In genomic region chr12:19246731-19247130, GRCm38 (mm10) we compare ENCODE assay signal across 7 mouse cellular contexts.
DNase-seq lines count a peak whose midpoint lies in the region; TF ChIP-seq lines count a peak whose summit lies in the region.
"Not testable (repeated sequence)": the region's sequence is repeated elsewhere in the genome, so short reads cannot be mapped to it uniquely, and the experiment has no call there.

No protein-coding gene starts in this region.

- TF ChIP-seq CTCF in gastrocnemius, adult 2 months (IDR thresholded peaks at IDR 0.05), result peak; percentile 52

- not testable (repeated sequence) for H3K27ac ChIP-seq in gastrocnemius, adult 2 months

- intact Hi-C loops in gastrocnemius, adult 2 months (cut with DNase I); heart, postnatal 25 days (cut with DNase I): not testable (repeated sequence)

- H3K4me3 ChIP-seq in gastrocnemius, adult 2 months, result peak overlapping the region; percentile 20

- peak; percentile 40 for DNase-seq in R1 (ENCODE audit: low read depth, low spot score)
- peak; percentile 11 for DNase-seq in cerebellum, adult 11-12 months
- DNase-seq in gastrocnemius, adult 2 months, result peak; percentile 42
- peak; percentile 7 for DNase-seq in heart, postnatal 25 days (ENCODE audit: low spot score)
- peak; percentile 39 for DNase-seq in kidney, postnatal 4 days
- peak; percentile 41 for DNase-seq in lung, postnatal 25 days (ENCODE audit: low spot score)
- peak; percentile 5 to 22 for DNase-seq in spleen, postnatal 10 days (ENCODE audit: low spot score in 2 of 2)
